7 mouse cellular contexts compared by ENCODE assay signal in the genomic region with DNA sequence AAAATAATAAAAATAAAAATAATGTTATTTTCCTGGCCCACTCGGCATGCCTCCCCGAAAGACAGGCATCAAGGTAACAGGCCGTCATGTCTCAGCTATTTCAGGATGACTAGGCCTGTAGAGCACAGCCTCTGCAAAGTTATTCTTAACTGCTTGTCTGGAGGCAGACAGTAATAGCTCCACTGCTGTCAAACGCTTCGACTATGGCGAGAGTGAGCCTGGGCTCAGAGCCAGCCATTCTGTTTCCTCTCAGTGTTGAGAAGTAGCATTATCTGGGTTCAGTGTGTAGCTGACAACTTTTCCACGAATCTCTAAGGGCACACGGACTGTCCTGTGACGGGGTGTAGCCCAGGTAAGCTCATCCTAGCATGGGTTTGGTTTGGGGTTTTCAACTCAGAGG. TPM values are rescaled to one million over a fixed set of nuclear protein-coding genes. Genes with fewer than 3 reads are reported as not detected.
DNase-seq lines count a peak whose midpoint lies in the region; ATAC-seq lines count a peak whose summit lies in the region.

No protein-coding gene starts in this region.

- no peak for ATAC-seq in monocyte, adult 5-6 weeks (replicated peaks; ENCODE audit: insufficient number of reproducible peaks, low FRiP score, low TSS enrichment, poor library complexity, severe bottlenecking)

- DNase-seq in ovary, postnatal 36 days (ENCODE audit: low spot score) = peak; percentile 25
- no peak for DNase-seq in ovary, adult 18-20 months (ENCODE audit: low spot score)
- DNase-seq in heart, adult 9 months (ENCODE audit: low spot score in 2 of 2) = peak; percentile 56 to 76
- DNase-seq in layer of hippocampus, adult 9-11 months = peak; percentile 93
- DNase-seq in lung, postnatal 10 days = peak; percentile 84
- no peak for DNase-seq in gastrocnemius, adult 18-20 months (ENCODE audit: low spot score)

RNA-seq across cellular contexts. Expression of a gene that starts 33.5 kb away (rescaled TPM):
- 10 to 100 TPM; 10.5 to 35.1 TPM for total RNA-seq in gastrocnemius, adult 18-20 months (2021)
- 0.11 to 1.4 TPM (median 0.76 TPM) in 3 replicates for total RNA-seq in monocyte, adult 5-6 weeks (2017)

Comparison
In these comparisons a context has a peak if more than half of its experiments do, and no peak if none do; other contexts are left out.
1. DNase-seq: peak in ovary, postnatal 36 days (single experiment), heart, adult 9 months (2 of 2), layer of hippocampus, adult 9-11 months (single experiment) and lung, postnatal 10 days (single experiment); none in ovary, adult 18-20 months (single experiment) and gastrocnemius, adult 18-20 months (single experiment).